Mouse (Mus musculus): ENCODE measurements at regions not wholly inside any gene's neighbourhood (a gene's known extent, or its start where the extent isn't known, plus 50 kb on each side); places are given as distances from the start of the nearest gene placed in this dataset.
A peak's percentile ranks its signal among the peaks of the same experiment; 100 is the strongest.

GRCm38 (mm10) chr10:104367219-104367618, 173.4 kb downstream of the Gm4340 start:
- Histone ChIP-seq H3K36me3 (ENCODE audit: insufficient read depth) (no peaks in the 10 kb centered on the region), H3K4me2 (ENCODE audit: low read depth) (no peak overlapping the region), H3K27ac (ENCODE audit: low read depth, low read length) (no peak overlapping the region), H3K27me3 (ENCODE audit: insufficient read depth, low read length) (no peaks in the 10 kb centered on the region), H3K9ac (no peak overlapping the region), H3K4me3 (ENCODE audit: low read depth, low read length) (no peak overlapping the region), H3K9me3 (ENCODE audit: low read length) (no peaks in the 10 kb centered on the region), H3K4me1 (ENCODE audit: insufficient read depth) (no peaks in the 10 kb centered on the region)
- peak; percentile 53 for ATAC-seq
- TF ChIP-seq CTCF (IDR thresholded peaks at IDR 0.05; ENCODE audit: low read depth), result no peak
- peak; percentile 47 for DNase-seq
- 62% methylated on average over 2 of the region's 2 CpGs for WGBS

DNA sequence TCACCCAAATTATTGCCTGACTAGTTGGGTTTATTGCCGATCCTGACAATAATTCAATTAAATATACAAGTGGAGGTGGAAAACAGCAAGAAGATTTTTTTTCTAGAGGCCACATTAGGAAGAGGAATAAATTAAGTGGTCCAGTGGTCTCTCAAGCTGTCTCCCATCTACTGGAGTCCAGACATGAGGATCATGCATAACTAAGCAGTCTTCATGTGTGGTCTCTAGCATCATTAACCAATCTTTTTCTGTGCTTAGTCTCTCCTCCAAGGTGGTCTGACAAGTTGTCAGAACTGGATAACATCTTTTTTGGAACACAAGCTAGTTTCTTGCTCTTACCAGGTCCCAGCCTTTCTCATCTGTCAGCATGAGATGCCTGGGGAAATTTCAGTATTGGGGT, 180.7 kb downstream of the Gm4340 start:
- Histone ChIP-seq H3K4me2 (ENCODE audit: low read depth) (no peak overlapping the region), H3K9ac (no peak overlapping the region), H3K4me1 (ENCODE audit: insufficient read depth) (no peaks in the 10 kb centered on the region), H3K4me3 (ENCODE audit: low read depth, low read length) (no peak overlapping the region), H3K27me3 (ENCODE audit: insufficient read depth, low read length) (no peaks in the 10 kb centered on the region), H3K36me3 (ENCODE audit: insufficient read depth) (no peaks in the 10 kb centered on the region), H3K27ac (ENCODE audit: low read depth, low read length) (no peak overlapping the region), H3K9me3 (ENCODE audit: low read length) (no peaks in the 10 kb centered on the region)
- TF ChIP-seq CTCF (IDR thresholded peaks at IDR 0.05; ENCODE audit: low read depth), result no peak
- no peak for DNase-seq
- 71% methylated on average over 1 of the region's 1 CpGs for WGBS
- ATAC-seq, result no peak

DNA sequence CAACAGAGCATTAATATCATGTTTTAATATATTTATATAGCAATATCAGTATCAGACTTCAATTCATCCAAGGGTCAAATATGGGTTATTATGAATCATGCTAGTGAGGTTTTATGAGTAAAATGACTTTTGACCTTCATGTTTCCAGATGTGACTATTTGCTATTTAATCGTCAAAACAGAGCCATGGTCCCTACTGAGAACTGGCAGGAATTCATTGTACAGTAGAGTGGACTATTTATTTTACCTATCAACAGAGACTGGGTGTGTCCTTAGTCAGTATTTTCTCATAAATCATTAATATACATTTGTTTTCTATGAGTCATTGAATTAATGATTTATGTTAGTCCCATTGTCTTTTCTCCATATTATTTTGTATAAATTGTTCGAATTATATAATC, 194.4 kb downstream of the Gm4340 start:
- Histone ChIP-seq H3K36me3 (ENCODE audit: insufficient read depth) (no peaks in the 10 kb centered on the region), H3K27ac (ENCODE audit: low read depth, low read length) (no peak overlapping the region), H3K9ac (no peak overlapping the region), H3K4me2 (ENCODE audit: low read depth) (no peak overlapping the region), H3K4me3 (ENCODE audit: low read depth, low read length) (no peak overlapping the region), H3K27me3 (ENCODE audit: insufficient read depth, low read length) (no peaks in the 10 kb centered on the region), H3K4me1 (ENCODE audit: insufficient read depth) (no peaks in the 10 kb centered on the region), H3K9me3 (ENCODE audit: low read length) (no peaks in the 10 kb centered on the region)
- no peak for TF ChIP-seq CTCF (IDR thresholded peaks at IDR 0.05; ENCODE audit: low read depth)
- WGBS, result 75% methylated on average over 2 of the region's 2 CpGs
- DNase-seq (no peak), ATAC-seq (no peak)

DNA sequence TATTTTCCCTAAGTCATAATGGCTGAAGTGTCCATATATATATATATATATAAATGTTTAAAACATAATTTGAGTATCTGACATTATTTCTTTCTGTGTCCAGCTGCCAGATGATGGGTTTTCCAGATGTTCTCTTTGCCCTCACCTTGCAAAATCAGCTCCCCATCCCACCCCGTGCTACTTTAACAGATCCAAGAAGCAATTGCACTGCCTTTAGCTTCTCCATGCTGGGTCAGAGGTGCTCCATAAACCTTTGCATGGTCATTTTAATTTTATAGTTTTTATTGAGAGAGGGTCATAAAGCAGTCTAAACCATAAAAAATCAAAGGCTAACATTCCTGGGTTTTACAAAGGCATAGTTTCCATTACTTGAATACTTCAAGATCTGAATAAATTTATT, 201.9 kb downstream of the Gm4340 start:
- H3K27ac ChIP-seq (ENCODE audit: low read depth, low read length), result no peak overlapping the region
- 96% methylated on average over 1 of the region's 1 CpGs for WGBS

DNA sequence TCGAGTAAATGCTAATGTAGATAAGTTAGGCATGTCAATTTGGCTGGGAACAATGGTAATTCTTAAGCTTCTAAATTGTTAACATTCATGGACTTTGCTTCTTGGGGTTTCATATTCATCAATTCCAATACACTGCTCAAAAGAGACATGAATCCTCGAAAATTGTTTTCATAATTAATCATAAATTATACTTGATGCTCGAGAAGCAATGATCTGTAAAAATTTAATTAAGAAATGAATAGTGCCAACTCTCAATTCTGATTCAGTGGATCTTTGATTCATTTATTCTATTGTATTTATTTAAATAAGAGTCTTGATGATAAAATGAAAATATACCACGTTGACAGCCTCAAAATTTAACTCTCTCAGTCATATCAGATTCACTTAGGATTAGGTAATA, 214.9 kb downstream of the Gm4340 start:
- DNase-seq (no peak), ATAC-seq (no peak)
- Histone ChIP-seq H3K36me3 (ENCODE audit: insufficient read depth) (no peaks in the 10 kb centered on the region), H3K27me3 (ENCODE audit: insufficient read depth, low read length) (no peaks in the 10 kb centered on the region), H3K4me2 (ENCODE audit: low read depth) (no peak overlapping the region), H3K9ac (no peak overlapping the region), H3K27ac (ENCODE audit: low read depth, low read length) (no peak overlapping the region), H3K9me3 (ENCODE audit: low read length) (no peaks in the 10 kb centered on the region), H3K4me3 (ENCODE audit: low read depth, low read length) (no peak overlapping the region), H3K4me1 (ENCODE audit: insufficient read depth) (no peaks in the 10 kb centered on the region)
- TF ChIP-seq CTCF (IDR thresholded peaks at IDR 0.05; ENCODE audit: low read depth), result no peak
- 40% methylated on average over 4 of the region's 4 CpGs for WGBS

More for the DNA sequence above, 201.9 kb downstream of the Gm4340 start:
- Histone ChIP-seq H3K9me3 (ENCODE audit: low read length) (no peaks in the 10 kb centered on the region), H3K4me2 (ENCODE audit: low read depth) (no peak overlapping the region), H3K4me3 (ENCODE audit: low read depth, low read length) (no peak overlapping the region), H3K36me3 (ENCODE audit: insufficient read depth) (no peaks in the 10 kb centered on the region), H3K27me3 (ENCODE audit: insufficient read depth, low read length) (no peaks in the 10 kb centered on the region), H3K4me1 (ENCODE audit: insufficient read depth) (no peaks in the 10 kb centered on the region), H3K9ac (no peak overlapping the region)
- ATAC-seq (no peak), DNase-seq (no peak)
- no peak for TF ChIP-seq CTCF (IDR thresholded peaks at IDR 0.05; ENCODE audit: low read depth)

GRCm38 (mm10) chr10:104422541-104422940, 228.7 kb downstream of the Gm4340 start:
- ATAC-seq, result no peak
- no peak overlapping the region for H3K4me2 ChIP-seq (ENCODE audit: low read depth)

DNA sequence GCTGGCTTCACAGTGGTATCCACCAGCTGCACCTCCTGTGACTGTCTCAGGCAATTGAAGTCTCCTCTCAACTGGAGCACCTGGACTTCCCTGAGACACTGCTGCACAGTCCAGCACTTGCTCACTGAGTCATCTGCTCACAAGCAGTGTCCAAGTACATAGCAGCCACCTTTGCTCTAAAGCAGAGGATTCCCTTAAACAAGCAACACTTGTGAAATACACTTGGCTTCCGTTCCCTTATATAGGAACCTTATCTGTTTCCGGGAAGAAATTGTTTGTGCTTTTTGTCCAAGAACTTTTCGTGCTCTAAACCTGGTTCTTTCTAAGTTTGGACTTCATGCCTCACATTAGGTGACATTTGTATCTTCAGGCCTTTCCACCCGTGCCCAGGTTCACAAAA, 229.3 kb downstream of the Gm4340 start:
- DNase-seq, result no peak
- no peaks in the 10 kb centered on the region for H3K9me3 ChIP-seq (ENCODE audit: low read length)
- ATAC-seq, result no peak
- no peak overlapping the region for H3K27ac ChIP-seq (ENCODE audit: low read depth, low read length)
- H3K9ac ChIP-seq, result no peak overlapping the region
- TF ChIP-seq CTCF (IDR thresholded peaks at IDR 0.05; ENCODE audit: low read depth), result no peak
- H3K4me2 ChIP-seq (ENCODE audit: low read depth), result no peak overlapping the region
- no peaks in the 10 kb centered on the region for H3K4me1 ChIP-seq (ENCODE audit: insufficient read depth)
- H3K36me3 ChIP-seq (ENCODE audit: insufficient read depth), result no peaks in the 10 kb centered on the region
- 85% methylated on average over 4 of the region's 4 CpGs for WGBS
- H3K4me3 ChIP-seq (ENCODE audit: low read depth, low read length), result no peak overlapping the region
- no peaks in the 10 kb centered on the region for H3K27me3 ChIP-seq (ENCODE audit: insufficient read depth, low read length)

More at GRCm38 (mm10) chr10:104422541-104422940, 228.7 kb downstream of the Gm4340 start:
- Histone ChIP-seq H3K9ac (no peak overlapping the region), H3K4me1 (ENCODE audit: insufficient read depth) (no peaks in the 10 kb centered on the region), H3K27ac (ENCODE audit: low read depth, low read length) (no peak overlapping the region), H3K4me3 (ENCODE audit: low read depth, low read length) (no peak overlapping the region), H3K9me3 (ENCODE audit: low read length) (no peaks in the 10 kb centered on the region), H3K27me3 (ENCODE audit: insufficient read depth, low read length) (no peaks in the 10 kb centered on the region), H3K36me3 (ENCODE audit: insufficient read depth) (no peaks in the 10 kb centered on the region)
- DNase-seq, result no peak
- TF ChIP-seq CTCF (IDR thresholded peaks at IDR 0.05; ENCODE audit: low read depth), result no peak

DNA sequence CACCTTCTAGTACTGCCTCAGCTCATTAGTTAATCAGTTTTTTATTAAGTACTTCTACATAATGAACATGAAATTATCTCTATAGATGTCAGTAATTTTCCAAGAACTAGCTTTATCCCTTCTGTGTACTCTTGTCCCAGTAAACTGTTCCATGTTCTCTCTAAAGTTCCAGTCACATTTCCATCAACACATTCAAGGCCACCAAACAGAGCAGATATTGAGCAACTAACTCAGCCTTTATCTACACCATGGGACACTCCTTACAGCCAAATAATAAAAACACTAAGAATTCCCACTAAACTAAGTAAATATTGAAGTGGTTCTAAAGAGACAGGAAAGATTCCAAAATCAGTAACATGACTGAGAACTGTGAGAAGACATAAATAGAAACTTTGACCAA, 229.9 kb downstream of the Gm4340 start:
- Histone ChIP-seq H3K27ac (ENCODE audit: low read depth, low read length) (no peak overlapping the region), H3K9me3 (ENCODE audit: low read length) (no peaks in the 10 kb centered on the region), H3K4me3 (ENCODE audit: low read depth, low read length) (no peak overlapping the region), H3K4me2 (ENCODE audit: low read depth) (no peak overlapping the region), H3K9ac (no peak overlapping the region), H3K4me1 (ENCODE audit: insufficient read depth) (no peaks in the 10 kb centered on the region), H3K27me3 (ENCODE audit: insufficient read depth, low read length) (no peaks in the 10 kb centered on the region), H3K36me3 (ENCODE audit: insufficient read depth) (no peaks in the 10 kb centered on the region)
- TF ChIP-seq CTCF (IDR thresholded peaks at IDR 0.05; ENCODE audit: low read depth), result no peak
- ATAC-seq (no peak), DNase-seq (no peak)
